Mouse (Mus musculus) limb, embryonic 10.5 days (tissue): ENCODE measurements around the gene Nr2f2. TPM values are rescaled to one million over a fixed set of nuclear protein-coding genes. Genes with fewer than 3 reads are reported as not detected.

Experiments used
- DNase-seq: peaks from one replicate; pipeline ENCODE4 v3.0.0-alpha.2; 2017; ENCODE audit warnings: low spot score
- H3K27ac ChIP-seq: fragments of 300-500 bp; sonication (generic); 2 replicates; pipeline ENCODE4 v1.5.1; 2016; ENCODE audit warnings: mild to moderate bottlenecking
- H3K27me3 ChIP-seq: fragments of 300-500 bp; sonication (generic); 2 replicates; pipeline ENCODE4 v1.6.1; 2016; ENCODE audit warnings: low read depth, mild to moderate bottlenecking; ENCODE audit not compliant: poor library complexity, severe bottlenecking
- H3K36me3 ChIP-seq: fragments of 300-500 bp; sonication (generic); 2 replicates; pipeline ENCODE4 v1.6.1; 2016; ENCODE audit warnings: mild to moderate bottlenecking, moderate library complexity
- H3K4me1 ChIP-seq: fragments of 300-500 bp; sonication (generic); 2 replicates; pipeline ENCODE4 v1.6.1; 2016
- H3K4me3 ChIP-seq: fragments of 300-500 bp; sonication (generic); 2 replicates; pipeline ENCODE4 v1.5.1; 2016; ENCODE audit warnings: mild to moderate bottlenecking, moderate library complexity
- H3K9me3 ChIP-seq: fragments of 300-500 bp; sonication (generic); replicated peaks from 2 replicates; pipeline ENCODE4 v1.6.1; 2016; ENCODE audit warnings: mild to moderate bottlenecking
- WGBS: fragments of 180-500 bp; shearing (Covaris S2); methylation state at CpG from one replicate; pipeline ENCODE4 v1.1.7; 2016; 5-methylcytosine and 5-hydroxymethylcytosine counted together
- polyA plus RNA-seq: library from polyadenylated mRNA; unstranded; fragments of >200 nt; fragmentation: Nextera tagmentation; extraction: Ambion mirVana; gene quantifications from 2 replicates; pipeline ENCODE4 v1.2.1, GENCODE M21; 2016

The Nr2f2 gene
- polyA plus RNA-seq, 1 experiment from 2014 or later: 56.8 TPM

GRCm38 (mm10) chr7:70332926-70333664 is 33.4 kb downstream of the Nr2f2 start:
- Histone ChIP-seq H3K4me3 (0 out of 2 replicates have a peak overlapping the region, but pooled peaks have one; percentile 62), H3K36me3 (no peaks in the 10 kb centered on the region), H3K27me3 (peaks cover 100% of the 10 kb centered on the region), H3K27ac (no peak overlapping the region), H3K9me3 (no peaks in the 10 kb centered on the region), H3K4me1 (peaks cover 64% of the 10 kb centered on the region)
- WGBS: 3% methylated on average over 14 of the region's 14 CpGs
- peak; percentile 40 for DNase-seq

GRCm38 (mm10) chr7:70332064-70332850 is 34.3 kb downstream of the Nr2f2 start:
- 2% methylated on average over 26 of the region's 26 CpGs for WGBS
- Histone ChIP-seq H3K36me3 (no peaks in the 10 kb centered on the region), H3K27me3 (peaks cover 100% of the 10 kb centered on the region), H3K9me3 (no peaks in the 10 kb centered on the region), H3K4me1 (peaks cover 56% of the 10 kb centered on the region), H3K27ac (peak overlapping the region; percentile 75), H3K4me3 (peak overlapping the region; percentile 62)
- peak; percentile 51 for DNase-seq

GRCm38 (mm10) chr7:70331243-70332063 is 35.1 kb downstream of the Nr2f2 start:
- peak overlapping the region; percentile 75 for H3K27ac ChIP-seq

GRCm38 (mm10) chr7:70330761-70331242 is 35.7 kb downstream of the Nr2f2 start:
- under 1% methylated on average over 19 of the region's 19 CpGs for WGBS
- peaks cover 63% of the 10 kb centered on the region for H3K4me1 ChIP-seq
- peak; percentile 61 for DNase-seq

More at GRCm38 (mm10) chr7:70331243-70332063, 35.1 kb downstream of the Nr2f2 start:
- Histone ChIP-seq H3K9me3 (no peaks in the 10 kb centered on the region), H3K4me3 (peak overlapping the region; percentile 62), H3K36me3 (no peaks in the 10 kb centered on the region), H3K27me3 (peaks cover 100% of the 10 kb centered on the region), H3K4me1 (peaks cover 57% of the 10 kb centered on the region)
- under 1% methylated on average over 48 of the region's 48 CpGs for WGBS
- DNase-seq: peak; percentile 88

GRCm38 (mm10) chr7:70330207-70330562 is 36.4 kb downstream of the Nr2f2 start:
- Histone ChIP-seq H3K4me3 (peak overlapping the region; percentile 62), H3K9me3 (no peaks in the 10 kb centered on the region), H3K36me3 (no peaks in the 10 kb centered on the region), H3K27ac (no peak overlapping the region), H3K4me1 (peaks cover 68% of the 10 kb centered on the region), H3K27me3 (peaks cover 100% of the 10 kb centered on the region)
- DNase-seq: peak; percentile 53
- WGBS: 1% methylated on average over 12 of the region's 12 CpGs

More at GRCm38 (mm10) chr7:70330761-70331242, 35.7 kb downstream of the Nr2f2 start:
- Histone ChIP-seq H3K36me3 (no peaks in the 10 kb centered on the region), H3K27me3 (peaks cover 100% of the 10 kb centered on the region), H3K27ac (peak overlapping the region; percentile 16), H3K9me3 (no peaks in the 10 kb centered on the region), H3K4me3 (peak overlapping the region; percentile 62)

GRCm38 (mm10) chr7:70329521-70330206 is 36.9 kb downstream of the Nr2f2 start:
- Histone ChIP-seq H3K27me3 (peaks cover 100% of the 10 kb centered on the region), H3K9me3 (no peaks in the 10 kb centered on the region), H3K4me1 (peaks cover 66% of the 10 kb centered on the region), H3K36me3 (no peaks in the 10 kb centered on the region), H3K27ac (no peak overlapping the region), H3K4me3 (no peak overlapping the region)
- 3% methylated on average over 19 of the region's 19 CpGs for WGBS
- no peak for DNase-seq

- 6% methylated on average over 6 of the region's 6 CpGs for WGBS
- Histone ChIP-seq H3K9me3 (no peaks in the 10 kb centered on the region), H3K36me3 (no peaks in the 10 kb centered on the region), H3K27ac (no peak overlapping the region), H3K4me1 (peaks cover 66% of the 10 kb centered on the region), H3K4me3 (no peak overlapping the region), H3K27me3 (peaks cover 100% of the 10 kb centered on the region)
- no peak for DNase-seq
Measured at GRCm38 (mm10) chr7:70329037-70329516, 37.5 kb downstream of the Nr2f2 start.

GRCm38 (mm10) chr7:70328206-70329036 is 38.1 kb downstream of the Nr2f2 start:
- no peaks in the 10 kb centered on the region for H3K36me3 ChIP-seq
- no peak for DNase-seq
- 3% methylated on average over 10 of the region's 10 CpGs for WGBS
- H3K9me3 ChIP-seq: no peaks in the 10 kb centered on the region
- H3K4me1 ChIP-seq: peaks cover 62% of the 10 kb centered on the region
- no peak overlapping the region for H3K4me3 ChIP-seq
- no peak overlapping the region for H3K27ac ChIP-seq
- H3K27me3 ChIP-seq: peaks cover 100% of the 10 kb centered on the region

GRCm38 (mm10) chr7:70327191-70327590 is 39.3 kb downstream of the Nr2f2 start:
- Histone ChIP-seq H3K9me3 (no peaks in the 10 kb centered on the region), H3K36me3 (no peaks in the 10 kb centered on the region), H3K27ac (no peak overlapping the region), H3K27me3 (peaks cover 100% of the 10 kb centered on the region), H3K4me3 (no peak overlapping the region), H3K4me1 (peaks cover 50% of the 10 kb centered on the region)
- WGBS: 2% methylated on average over 2 of the region's 2 CpGs
- no peak for DNase-seq

- peak overlapping the region; percentile 30 for H3K4me3 ChIP-seq
- no peak overlapping the region for H3K27ac ChIP-seq
- H3K9me3 ChIP-seq: no peaks in the 10 kb centered on the region
- no peaks in the 10 kb centered on the region for H3K36me3 ChIP-seq
- DNase-seq: peak; percentile 50
- H3K27me3 ChIP-seq: peaks cover 100% of the 10 kb centered on the region
- 1% methylated on average over 21 of the region's 21 CpGs for WGBS
- H3K4me1 ChIP-seq: peaks cover 42% of the 10 kb centered on the region
Measured at GRCm38 (mm10) chr7:70326176-70327035, 40.1 kb downstream of the Nr2f2 start.
